Mouse (Mus musculus): ENCODE measurements around the gene Napsa. TPM values are rescaled to one million over a fixed set of nuclear protein-coding genes. Genes with fewer than 3 reads are reported as not detected.

The Napsa gene
- polyA plus RNA-seq, 1 experiment from 2014 or later: 1.9 TPM

DNA sequence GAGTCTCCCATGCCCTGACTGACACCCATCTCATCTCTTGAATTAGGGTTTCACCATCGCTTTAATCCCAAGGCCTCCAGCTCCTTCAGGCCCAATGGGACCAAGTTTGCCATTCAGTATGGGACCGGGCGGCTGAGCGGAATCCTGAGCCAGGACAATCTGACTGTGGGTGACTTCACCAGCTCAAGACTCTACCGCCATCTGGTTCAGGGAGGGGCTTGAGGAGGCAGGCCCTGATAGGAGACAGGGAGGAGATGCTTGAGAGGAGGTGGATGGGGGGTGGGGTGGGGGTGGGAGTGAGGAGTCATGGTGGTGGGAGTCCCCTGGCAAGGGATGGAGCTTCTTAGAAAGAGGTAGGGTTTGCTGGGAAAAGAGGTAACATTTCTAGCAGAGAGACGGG lies 9.5 kb downstream of the Napsa start:
- Histone ChIP-seq H3K9ac (ENCODE audit: low read depth, low read length) (no peak overlapping the region), H3K27me3 (ENCODE audit: control insufficient read depth, insufficient read depth, low read depth, low read length) (no peaks in the 10 kb centered on the region), H3K4me2 (ENCODE audit: low read length) (no peak overlapping the region), H3K4me1 (ENCODE audit: control insufficient read depth, insufficient read depth, low read length) (no peaks in the 10 kb centered on the region), H3K27ac (ENCODE audit: low read length) (no peak overlapping the region), H3K4me3 (ENCODE audit: low read depth, low read length) (no peak overlapping the region), H3K9me3 (replicated peaks; ENCODE audit: control insufficient read depth, low read length, poor library complexity, severe bottlenecking) (no peaks in the 10 kb centered on the region), H3K36me3 (ENCODE audit: control insufficient read depth, insufficient read depth, low read length) (no peaks in the 10 kb centered on the region)
- no peak for ATAC-seq
- 85% methylated on average over 6 of the region's 6 CpGs for WGBS

DNA sequence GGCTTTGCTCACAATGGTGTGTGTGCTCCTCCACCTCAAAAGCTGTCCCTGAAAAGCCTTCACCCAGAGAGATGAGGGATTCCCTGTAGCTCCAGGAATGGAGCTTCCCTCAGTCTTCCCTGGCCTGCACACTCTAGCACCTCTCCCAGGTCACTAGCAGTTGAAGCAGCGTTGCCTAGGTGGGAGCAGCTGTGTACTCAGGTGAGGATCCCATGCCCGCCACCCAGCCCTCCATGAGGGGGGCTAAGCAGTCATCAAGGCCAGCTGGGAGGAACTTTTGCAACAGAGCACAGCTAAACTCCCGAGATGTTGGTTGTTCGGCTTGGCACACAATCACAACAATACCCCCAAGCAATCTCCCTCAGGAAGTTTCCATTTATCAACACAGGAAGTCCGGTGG lies 10.5 kb downstream of the Napsa start:
- H3K9ac ChIP-seq (ENCODE audit: low read depth, low read length): no peak overlapping the region
- peaks cover 2% of the 10 kb centered on the region for H3K4me1 ChIP-seq (ENCODE audit: control insufficient read depth, insufficient read depth, low read length)
- H3K9me3 ChIP-seq (replicated peaks; ENCODE audit: control insufficient read depth, low read length, poor library complexity, severe bottlenecking): no peaks in the 10 kb centered on the region
- ATAC-seq: no peak
- no peak overlapping the region for H3K27ac ChIP-seq (ENCODE audit: low read length)
- H3K4me2 ChIP-seq (ENCODE audit: low read length): no peak overlapping the region
- no peaks in the 10 kb centered on the region for H3K27me3 ChIP-seq (ENCODE audit: control insufficient read depth, insufficient read depth, low read depth, low read length)
- WGBS: 81% methylated on average over 5 of the region's 5 CpGs
- no peaks in the 10 kb centered on the region for H3K36me3 ChIP-seq (ENCODE audit: control insufficient read depth, insufficient read depth, low read length)
- H3K4me3 ChIP-seq (ENCODE audit: low read depth, low read length): no peak overlapping the region

DNA sequence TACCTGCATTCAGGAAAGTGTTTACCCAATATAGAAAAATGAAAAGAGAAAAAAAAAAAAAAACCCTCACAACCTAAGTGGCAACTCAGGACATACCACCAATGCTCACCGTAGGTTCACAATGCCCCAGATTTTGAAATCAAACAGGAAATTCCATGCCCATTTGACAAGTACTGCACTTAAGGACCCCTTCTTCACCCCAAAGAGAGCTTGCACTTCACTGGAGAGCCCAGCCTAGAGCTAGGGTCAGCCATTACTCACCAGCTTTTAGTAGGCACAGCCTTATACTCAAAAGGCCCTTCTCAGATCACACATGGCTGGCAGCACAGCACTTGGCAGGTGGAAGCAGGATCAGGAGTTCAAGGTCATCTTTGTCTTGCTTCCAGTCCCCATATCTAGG lies 11.0 kb downstream of the Napsa start:
- Histone ChIP-seq H3K4me3 (ENCODE audit: low read depth, low read length) (no peak overlapping the region), H3K9me3 (replicated peaks; ENCODE audit: control insufficient read depth, low read length, poor library complexity, severe bottlenecking) (no peaks in the 10 kb centered on the region), H3K36me3 (ENCODE audit: control insufficient read depth, insufficient read depth, low read length) (no peaks in the 10 kb centered on the region), H3K4me1 (ENCODE audit: control insufficient read depth, insufficient read depth, low read length) (peaks cover 7% of the 10 kb centered on the region), H3K9ac (ENCODE audit: low read depth, low read length) (no peak overlapping the region), H3K27me3 (ENCODE audit: control insufficient read depth, insufficient read depth, low read depth, low read length) (no peaks in the 10 kb centered on the region), H3K4me2 (ENCODE audit: low read length) (no peak overlapping the region), H3K27ac (ENCODE audit: low read length) (no peak overlapping the region)
- 88% methylated on average over 1 of the region's 1 CpGs for WGBS
- ATAC-seq: no peak

DNA sequence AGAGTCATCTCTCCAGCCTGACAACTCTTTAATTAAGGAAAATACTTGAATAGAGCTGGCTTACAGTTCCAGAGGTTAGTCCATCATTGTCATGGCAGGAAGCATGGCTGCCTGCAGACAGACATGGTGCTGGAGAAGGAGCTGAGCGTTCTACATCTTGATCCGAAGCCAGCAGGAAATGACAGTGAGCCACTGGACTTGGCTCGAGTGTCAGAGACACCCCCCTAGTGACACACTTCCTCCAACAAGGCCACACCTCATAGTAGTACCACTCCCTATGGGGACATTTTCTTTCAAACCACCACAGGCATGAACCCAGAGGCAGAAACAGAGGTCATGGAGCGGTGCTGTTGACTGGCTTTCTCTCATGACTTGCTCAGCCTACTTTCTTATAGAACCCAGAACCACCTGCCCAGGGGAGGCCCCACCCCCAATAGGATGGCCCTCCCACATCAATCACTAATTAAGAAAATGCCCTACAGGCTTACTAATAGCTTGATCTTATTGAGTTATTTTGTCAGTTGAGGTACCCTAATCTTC lies 12.2 kb downstream of the Napsa start:
- H3K4me2 ChIP-seq (ENCODE audit: low read length): no peak overlapping the region
- H3K4me1 ChIP-seq (ENCODE audit: control insufficient read depth, insufficient read depth, low read length): peaks cover 10% of the 10 kb centered on the region
- H3K9ac ChIP-seq (ENCODE audit: low read depth, low read length): no peak overlapping the region
- no peaks in the 10 kb centered on the region for H3K36me3 ChIP-seq (ENCODE audit: control insufficient read depth, insufficient read depth, low read length)
- H3K27ac ChIP-seq (ENCODE audit: low read length): no peak overlapping the region
- no peak for ATAC-seq
- H3K4me3 ChIP-seq (ENCODE audit: low read depth, low read length): no peak overlapping the region
- WGBS: 88% methylated on average over 4 of the region's 4 CpGs
- H3K9me3 ChIP-seq (replicated peaks; ENCODE audit: control insufficient read depth, low read length, poor library complexity, severe bottlenecking): no peaks in the 10 kb centered on the region
- no peaks in the 10 kb centered on the region for H3K27me3 ChIP-seq (ENCODE audit: control insufficient read depth, insufficient read depth, low read depth, low read length)

DNA sequence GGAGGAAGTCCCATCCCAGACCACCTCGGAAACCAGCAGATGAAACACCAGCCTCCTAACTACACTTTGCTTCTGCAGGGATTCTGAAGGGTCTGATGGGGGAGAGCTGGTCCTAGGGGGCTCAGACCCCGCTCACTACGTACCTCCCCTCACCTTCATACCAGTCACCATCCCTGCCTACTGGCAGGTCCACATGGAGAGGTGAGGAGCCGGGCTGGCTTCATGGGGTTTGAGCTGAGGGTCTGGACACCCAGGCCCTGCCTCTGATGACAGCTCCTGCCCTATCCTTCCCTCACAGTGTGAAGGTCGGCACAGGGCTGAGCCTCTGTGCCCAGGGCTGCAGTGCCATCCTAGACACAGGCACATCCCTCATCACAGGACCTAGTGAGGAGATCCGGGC lies 12.7 kb downstream of the Napsa start:
- no peak overlapping the region for H3K4me2 ChIP-seq (ENCODE audit: low read length)
- H3K36me3 ChIP-seq (ENCODE audit: control insufficient read depth, insufficient read depth, low read length): no peaks in the 10 kb centered on the region
- H3K9ac ChIP-seq (ENCODE audit: low read depth, low read length): no peak overlapping the region
- H3K4me3 ChIP-seq (ENCODE audit: low read depth, low read length): no peak overlapping the region
- H3K27ac ChIP-seq (ENCODE audit: low read length): no peak overlapping the region
- no peaks in the 10 kb centered on the region for H3K27me3 ChIP-seq (ENCODE audit: control insufficient read depth, insufficient read depth, low read depth, low read length)
- H3K9me3 ChIP-seq (replicated peaks; ENCODE audit: control insufficient read depth, low read length, poor library complexity, severe bottlenecking): no peaks in the 10 kb centered on the region
- peaks cover 15% of the 10 kb centered on the region for H3K4me1 ChIP-seq (ENCODE audit: control insufficient read depth, insufficient read depth, low read length)
- no peak for ATAC-seq
- WGBS: 91% methylated on average over 6 of the region's 6 CpGs

DNA sequence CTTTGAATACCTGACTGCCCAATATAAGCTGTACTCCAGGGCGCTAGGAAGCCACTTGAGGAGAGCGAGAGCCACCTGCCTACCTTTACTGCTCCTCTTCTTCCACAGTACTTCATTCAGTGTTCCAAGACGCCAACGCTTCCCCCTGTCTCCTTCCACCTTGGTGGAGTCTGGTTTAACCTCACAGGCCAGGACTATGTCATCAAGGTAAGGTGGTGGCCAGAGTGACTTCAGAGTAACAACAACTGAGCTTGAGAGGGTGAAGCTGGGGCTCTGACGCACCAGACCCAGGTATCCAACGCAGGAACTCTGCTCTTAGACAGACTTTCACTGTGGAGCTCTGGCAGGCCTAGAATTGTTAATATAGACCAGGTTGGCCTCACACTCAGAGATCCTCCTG lies 13.4 kb downstream of the Napsa start:
- Histone ChIP-seq H3K4me3 (ENCODE audit: low read depth, low read length) (no peak overlapping the region), H3K27me3 (ENCODE audit: control insufficient read depth, insufficient read depth, low read depth, low read length) (no peaks in the 10 kb centered on the region), H3K27ac (ENCODE audit: low read length) (no peak overlapping the region), H3K9me3 (replicated peaks; ENCODE audit: control insufficient read depth, low read length, poor library complexity, severe bottlenecking) (no peaks in the 10 kb centered on the region), H3K36me3 (ENCODE audit: control insufficient read depth, insufficient read depth, low read length) (no peaks in the 10 kb centered on the region), H3K9ac (ENCODE audit: low read depth, low read length) (no peak overlapping the region), H3K4me2 (ENCODE audit: low read length) (no peak overlapping the region), H3K4me1 (ENCODE audit: control insufficient read depth, insufficient read depth, low read length) (peaks cover 17% of the 10 kb centered on the region)
- no peak for ATAC-seq
- WGBS: 91% methylated on average over 6 of the region's 6 CpGs

DNA sequence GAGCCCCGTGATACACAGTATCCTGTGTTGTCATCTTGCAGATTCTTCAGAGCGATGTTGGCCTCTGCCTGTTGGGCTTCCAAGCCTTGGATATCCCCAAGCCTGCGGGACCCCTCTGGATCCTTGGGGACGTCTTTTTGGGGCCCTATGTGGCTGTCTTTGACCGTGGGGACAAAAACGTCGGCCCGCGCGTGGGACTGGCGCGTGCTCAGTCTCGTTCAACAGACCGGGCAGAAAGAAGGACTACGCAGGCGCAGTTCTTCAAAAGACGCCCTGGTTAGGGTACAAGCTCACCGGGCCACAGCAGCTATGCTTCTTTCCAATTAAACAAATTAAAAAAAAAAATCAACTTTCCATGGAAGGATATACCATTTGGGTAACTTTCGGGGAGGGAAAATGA lies 14.3 kb downstream of the Napsa start:
- peaks cover 19% of the 10 kb centered on the region for H3K4me1 ChIP-seq (ENCODE audit: control insufficient read depth, insufficient read depth, low read length)
- peak overlapping the region; percentile 86 for H3K4me2 ChIP-seq (ENCODE audit: low read length)
- WGBS: 6% methylated on average over 19 of the region's 19 CpGs
- H3K27ac ChIP-seq (ENCODE audit: low read length): peak overlapping the region; percentile 44; the same call in 1 of the 2 replicates
- ATAC-seq: no peak
- H3K4me3 ChIP-seq (ENCODE audit: low read depth, low read length): peak overlapping the region; percentile 64
- H3K36me3 ChIP-seq (ENCODE audit: control insufficient read depth, insufficient read depth, low read length): no peaks in the 10 kb centered on the region
- H3K27me3 ChIP-seq (ENCODE audit: control insufficient read depth, insufficient read depth, low read depth, low read length): no peaks in the 10 kb centered on the region
- H3K9ac ChIP-seq (ENCODE audit: low read depth, low read length): peak overlapping the region; percentile 63
- no peaks in the 10 kb centered on the region for H3K9me3 ChIP-seq (replicated peaks; ENCODE audit: control insufficient read depth, low read length, poor library complexity, severe bottlenecking)

DNA sequence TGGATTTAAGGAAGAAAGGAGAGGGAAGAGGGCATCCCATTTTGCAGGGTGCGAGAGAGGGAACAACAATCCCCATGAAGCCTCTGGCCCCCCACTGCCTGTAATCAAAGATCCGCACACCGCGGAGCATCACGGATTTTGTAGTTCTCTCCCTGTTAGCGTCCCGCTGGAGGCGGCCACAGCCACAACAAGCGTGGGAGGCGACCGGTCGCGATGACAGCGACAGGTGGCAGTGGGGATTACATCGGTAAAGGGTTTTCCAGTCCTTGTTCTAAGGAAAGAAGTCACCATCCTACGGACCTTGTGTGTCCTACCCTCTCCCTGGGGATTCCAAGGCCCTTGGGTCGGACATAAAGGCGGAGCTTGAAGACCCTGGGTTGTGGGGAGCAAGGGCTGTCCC lies 14.8 kb downstream of the Napsa start:
- WGBS: under 1% methylated on average over 18 of the region's 18 CpGs
- Histone ChIP-seq H3K36me3 (ENCODE audit: control insufficient read depth, insufficient read depth, low read length) (no peaks in the 10 kb centered on the region), H3K27ac (ENCODE audit: low read length) (peak overlapping the region; percentile 44; the same call in 1 of the 2 replicates), H3K4me2 (ENCODE audit: low read length) (peak overlapping the region; percentile 86), H3K4me1 (ENCODE audit: control insufficient read depth, insufficient read depth, low read length) (peaks cover 23% of the 10 kb centered on the region), H3K9ac (ENCODE audit: low read depth, low read length) (peak overlapping the region; percentile 63), H3K4me3 (ENCODE audit: low read depth, low read length) (peak overlapping the region; percentile 64), H3K27me3 (ENCODE audit: control insufficient read depth, insufficient read depth, low read depth, low read length) (peaks cover 2% of the 10 kb centered on the region), H3K9me3 (replicated peaks; ENCODE audit: control insufficient read depth, low read length, poor library complexity, severe bottlenecking) (no peaks in the 10 kb centered on the region)
- peak; percentile 44 for ATAC-seq

DNA sequence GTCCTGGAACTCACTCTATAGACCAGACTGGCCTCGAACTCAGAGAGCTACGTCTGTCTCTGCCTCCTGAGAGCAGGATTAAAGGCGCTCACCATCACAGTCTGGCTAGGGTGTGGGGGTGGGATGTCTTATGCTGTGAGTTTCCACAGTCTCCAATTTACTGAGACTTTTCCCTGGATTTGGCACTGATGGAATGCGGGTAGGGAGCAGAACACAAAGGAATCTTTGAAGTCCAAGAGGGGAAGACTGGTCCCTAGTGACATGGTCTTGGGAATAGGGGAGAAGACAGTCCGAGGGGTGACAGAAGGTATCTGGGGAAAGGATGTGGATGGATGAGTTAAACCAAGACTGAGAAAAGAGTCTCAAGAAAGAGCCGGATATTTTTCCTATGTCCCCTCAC lies 15.5 kb downstream of the Napsa start:
- Histone ChIP-seq H3K9me3 (replicated peaks; ENCODE audit: control insufficient read depth, low read length, poor library complexity, severe bottlenecking) (no peaks in the 10 kb centered on the region), H3K4me2 (ENCODE audit: low read length) (peak overlapping the region; percentile 86), H3K27me3 (ENCODE audit: control insufficient read depth, insufficient read depth, low read depth, low read length) (peaks cover 4% of the 10 kb centered on the region), H3K27ac (ENCODE audit: low read length) (no peak overlapping the region), H3K36me3 (ENCODE audit: control insufficient read depth, insufficient read depth, low read length) (no peaks in the 10 kb centered on the region), H3K4me3 (ENCODE audit: low read depth, low read length) (peak overlapping the region; percentile 64), H3K4me1 (ENCODE audit: control insufficient read depth, insufficient read depth, low read length) (peaks cover 31% of the 10 kb centered on the region), H3K9ac (ENCODE audit: low read depth, low read length) (peak overlapping the region; percentile 63)
- WGBS: 39% methylated on average over 6 of the region's 6 CpGs
- ATAC-seq: no peak

Data from midbrain, embryonic 16.5 days (tissue).